Mouse (Mus musculus) left cerebral cortex, postnatal 36 days (tissue): ENCODE measurements around the gene Ddah2. TPM values are rescaled to one million over a fixed set of nuclear protein-coding genes. Genes with fewer than 3 reads are reported as not detected.
"Not testable (repeated sequence)": the region's sequence is repeated elsewhere in the genome, so short reads cannot be mapped to it uniquely, and the experiment has no call there.

Experiments used
- DNase-seq, 2 experiments: peaks; one replicate each; pipeline ENCODE4 v3.0.0; 2021 to 2022; ENCODE audit warnings: low spot score in 2 of 2, mixed read lengths in 1 of 2
- intact Hi-C: fragments of 180-260 bp; cut with DNase I; formaldehyde crosslinking; loops from one replicate; pipeline ENCODE4 v1.15.1; 2025
- total RNA-seq, 2 experiments: library from RNA; stranded (reverse); gene quantifications; 2 replicates each; pipeline ENCODE4 v1.2.3; 2021

The Ddah2 gene
- total RNA-seq, 2 experiments from 2014 or later = 13.9 to 14.0 TPM

GRCm38 (mm10) chr17:35024691-35025488 is 33.9 kb upstream of the Ddah2 start:
- no peak for DNase-seq
- intact Hi-C loops = loop anchor here (5.0 kb wide), 1 partner anchor 97 kb away; the partner anchor contains the start of genes Csnk2b and Gpank1

- DNase-seq = no peak
- intact Hi-C loops = no loop called here
These were observed 32.6 kb upstream of the Ddah2 start for GRCm38 (mm10) chr17:35026206-35026605.

- DNase-seq = peak in 1 of 2 experiments; percentile 28
- intact Hi-C loops = no loop called here
These were observed 31.4 kb upstream of the Ddah2 start, which contains the start of gene Sapcd1 for GRCm38 (mm10) chr17:35027277-35028068. Gene Sapcd1 (minus strand): TSS chr17:35028016.

- intact Hi-C loops = no loop called here
- no peak for DNase-seq
These were observed 30.5 kb upstream of the Ddah2 start for GRCm38 (mm10) chr17:35028315-35028714.

GRCm38 (mm10) chr17:35029691-35030532 is 28.9 kb upstream of the Ddah2 start:
- no peak for DNase-seq

GRCm38 (mm10) chr17:35031272-35031671 is 27.6 kb upstream of the Ddah2 start:
- no peak for DNase-seq
- intact Hi-C loops = no loop called here

More at GRCm38 (mm10) chr17:35029691-35030532, 28.9 kb upstream of the Ddah2 start:
- intact Hi-C loops = no loop called here

- intact Hi-C loops = no loop called here
- DNase-seq = no peak
These were observed 27.0 kb upstream of the Ddah2 start for GRCm38 (mm10) chr17:35031880-35032279.

- no peak for DNase-seq
- intact Hi-C loops = no loop called here
These were observed 26.4 kb upstream of the Ddah2 start for GRCm38 (mm10) chr17:35032323-35032870.

- intact Hi-C loops = loop anchor here (1.0 kb wide), 1 partner anchor 12 kb away; no protein-coding TSS in a partner anchor
- not testable (repeated sequence) for DNase-seq
These were observed 25.1 kb upstream of the Ddah2 start for GRCm38 (mm10) chr17:35033703-35034102.

- intact Hi-C loops = loop anchor here (1.0 kb wide), 1 partner anchor 10 kb away; no protein-coding TSS in a partner anchor
- no peak for DNase-seq
These were observed 23.9 kb upstream of the Ddah2 start for GRCm38 (mm10) chr17:35034896-35035295.

GRCm38 (mm10) chr17:35039121-35039873 is 19.5 kb upstream of the Ddah2 start:
- intact Hi-C loops = no loop called here
- DNase-seq = peak; percentile 35 to 51

- intact Hi-C loops = no loop called here
These were observed 15.0 kb upstream of the Ddah2 start for GRCm38 (mm10) chr17:35043794-35044193.

GRCm38 (mm10) chr17:35044904-35045806 is 13.7 kb upstream of the Ddah2 start:
- intact Hi-C loops = loop anchor here (1.0 kb wide), 1 partner anchor 11 kb away; no protein-coding TSS in a partner anchor

More at GRCm38 (mm10) chr17:35043794-35044193, 15.0 kb upstream of the Ddah2 start:
- DNase-seq = no peak

GRCm38 (mm10) chr17:35045807-35046680 is 12.8 kb upstream of the Ddah2 start:
- intact Hi-C loops = loop anchor here (1.0 kb wide), 1 partner anchor 12 kb away; no protein-coding TSS in a partner anchor
- DNase-seq = no peak

More at GRCm38 (mm10) chr17:35044904-35045806, 13.7 kb upstream of the Ddah2 start:
- no peak for DNase-seq

GRCm38 (mm10) chr17:35046681-35047455 is 12.0 kb upstream of the Ddah2 start, which contains the start of gene Msh5:
Gene Msh5 (minus strand): TSS chr17:35046745.
- DNase-seq = peak; percentile 85 to 90
- intact Hi-C loops = no loop called here
